ENCODE assay signal across 8 mouse cellular contexts in genomic region chr10:122963463-122964240, GRCm38 (mm10).
DNase-seq lines count a peak whose midpoint lies in the region; ATAC-seq and TF ChIP-seq lines count a peak whose summit lies in the region.

No protein-coding gene starts in this region.

- H3K36me3 ChIP-seq in heart, embryonic 11.5 days (ENCODE audit: control insufficient read depth, insufficient read depth, low read length) = no peaks in the 10 kb centered on the region
- H3K36me3 ChIP-seq in heart, embryonic 16.5 days (ENCODE audit: control insufficient read depth, insufficient read depth) = no peaks in the 10 kb centered on the region
- H3K36me3 ChIP-seq in neural tube, embryonic 15.5 days = no peaks in the 10 kb centered on the region

- peak overlapping the region; percentile 35 for H3K4me3 ChIP-seq in heart, embryonic 11.5 days (ENCODE audit: low read depth, low read length)
- peak overlapping the region; percentile 44 for H3K4me3 ChIP-seq in heart, embryonic 16.5 days (ENCODE audit: low read length)
- H3K4me3 ChIP-seq in neural tube, embryonic 15.5 days (replicated peaks) = peak overlapping the region; percentile 12; the same call in 1 of the 2 replicates

- H3K9ac ChIP-seq in heart, embryonic 11.5 days (ENCODE audit: low read depth, low read length) = peak overlapping the region; percentile 28; the same call in 1 of the 2 replicates
- peak overlapping the region; percentile 61 for H3K9ac ChIP-seq in heart, embryonic 16.5 days (ENCODE audit: low read length)
- H3K9ac ChIP-seq in neural tube, embryonic 15.5 days (replicated peaks) = 0 out of 2 replicates have a peak overlapping the region, but pooled peaks have one; percentile 15

- TF ChIP-seq POLR2A in brain, embryonic 14.5 days (IDR thresholded peaks at IDR 0.05; ENCODE audit: borderline replicate concordance, extremely low read depth, insufficient read depth, insufficient read length, poor library complexity, severe bottlenecking) = no peak

- H3K4me1 ChIP-seq in heart, embryonic 11.5 days (ENCODE audit: control insufficient read depth, insufficient read depth, low read length) = peaks cover 5% of the 10 kb centered on the region; the same call in 1 of the 2 replicates
- H3K4me1 ChIP-seq in heart, embryonic 16.5 days (ENCODE audit: control insufficient read depth, insufficient read depth, low read length) = peaks cover 11% of the 10 kb centered on the region
- peaks cover 29% of the 10 kb centered on the region for H3K4me1 ChIP-seq in neural tube, embryonic 15.5 days

- peak overlapping the region; percentile 70 for H3K4me2 ChIP-seq in heart, embryonic 11.5 days
- H3K4me2 ChIP-seq in heart, embryonic 16.5 days (ENCODE audit: low read depth, low read length) = peak overlapping the region; percentile 75
- H3K4me2 ChIP-seq in neural tube, embryonic 15.5 days = peak overlapping the region; percentile 46

- ATAC-seq in heart, embryonic 11.5 days (replicated peaks; ENCODE audit: insufficient number of reproducible peaks, low FRiP score, low TSS enrichment) = no peak
- ATAC-seq in heart, embryonic 16.5 days (replicated peaks; ENCODE audit: extremely low read depth, insufficient read depth, low FRiP score) = peak; percentile 38; the same call in 1 of the 2 replicates
- peak; percentile 43 for ATAC-seq in neural tube, embryonic 15.5 days (ENCODE audit: low FRiP score)

- no peak for TF ChIP-seq CTCF in brain, embryonic 14.5 days (IDR thresholded peaks at IDR 0.05; ENCODE audit: borderline replicate concordance, extremely low read depth, insufficient read depth, insufficient read length)

- no peaks in the 10 kb centered on the region for H3K9me3 ChIP-seq in heart, embryonic 11.5 days (replicated peaks; ENCODE audit: control insufficient read depth, low read length)
- H3K9me3 ChIP-seq in heart, embryonic 16.5 days (replicated peaks; ENCODE audit: control insufficient read depth, low read length) = no peaks in the 10 kb centered on the region; the same call in 1 of the 2 replicates
- no peaks in the 10 kb centered on the region for H3K9me3 ChIP-seq in neural tube, embryonic 15.5 days (replicated peaks)

- no peak for DNase-seq in heart, adult 9 months (ENCODE audit: low spot score in 2 of 2)
- peak; percentile 83 for DNase-seq in brain, embryonic 14.5 days (ENCODE audit: low read depth)
- peak; percentile 63 to 75 for DNase-seq in kidney, postnatal 4 days
- DNase-seq in T-cell, adult 2 months (ENCODE audit: low spot score) = no peak
- no peak for DNase-seq in left cerebral cortex, adult 11 months (ENCODE audit: low spot score)

- WGBS in heart, embryonic 11.5 days (ENCODE audit: insufficient replicate concordance) = 6% methylated on average over 21 of the region's 21 CpGs
- 8% methylated on average over 21 of the region's 21 CpGs for WGBS in heart, embryonic 16.5 days
- WGBS in neural tube, embryonic 15.5 days = 2% methylated on average over 21 of the region's 21 CpGs

- H3K27ac ChIP-seq in heart, embryonic 11.5 days (ENCODE audit: low read depth, low read length) = no peak overlapping the region
- no peak overlapping the region for H3K27ac ChIP-seq in heart, embryonic 16.5 days (ENCODE audit: low read length)
- H3K27ac ChIP-seq in neural tube, embryonic 15.5 days (replicated peaks) = peak overlapping the region; percentile 76

- H3K27me3 ChIP-seq in heart, embryonic 11.5 days (ENCODE audit: control insufficient read depth, insufficient read depth, low read length) = no peaks in the 10 kb centered on the region
- no peaks in the 10 kb centered on the region for H3K27me3 ChIP-seq in heart, embryonic 16.5 days (ENCODE audit: control insufficient read depth, insufficient read depth, low read length)
- H3K27me3 ChIP-seq in neural tube, embryonic 15.5 days (replicated peaks) = no peaks in the 10 kb centered on the region

Comparison
In these comparisons a context has a peak if more than half of its experiments do, and no peak if none do; other contexts are left out.
1. DNase-seq: peak in brain, embryonic 14.5 days (single experiment) and kidney, postnatal 4 days (2 of 2); none in heart, adult 9 months (0 of 2), T-cell, adult 2 months (single experiment) and left cerebral cortex, adult 11 months (single experiment).
2. Peak in every context shown above with its lines, with median percentiles within 50 percentile points of each other: H3K4me2 ChIP-seq, H3K4me3 ChIP-seq and H3K9ac ChIP-seq.